Mouse (Mus musculus) liver, embryonic 15.5 days (tissue): ENCODE results near the gene Mmp25. TPM values are rescaled to one million over a fixed set of nuclear protein-coding genes. Genes with fewer than 3 reads are reported as not detected.

Source experiments
- polyA plus RNA-seq: library from polyadenylated mRNA; unstranded; fragments of >200 nt; fragmentation: Nextera tagmentation; extraction: Ambion mirVana; gene quantifications from 2 replicates; pipeline ENCODE4 v1.2.1, GENCODE M21; 2015

The Mmp25 gene
- polyA plus RNA-seq, 1 experiment from 2014 or later = 0.40 TPM

Other genes starting within 250 kb of the Mmp25 start
- not detected in 2 replicates for gene Vmn2r117, start 165.6 kb downstream of the Mmp25 start, polyA plus RNA-seq
- gene Zfp213, start 81.0 kb downstream of the Mmp25 start, polyA plus RNA-seq = 5.3 and 5.5 TPM in 2 replicates
- gene Zfp13, start 45.8 kb downstream of the Mmp25 start, polyA plus RNA-seq = 1.3 and 1.8 TPM in 2 replicates
- 0.16 TPM in 1 of 2 replicates, not detected in the other for gene Zscan10, start 44.4 kb downstream of the Mmp25 start, polyA plus RNA-seq
- gene Bicdl2, start 15.2 kb upstream of the Mmp25 start, polyA plus RNA-seq = 0.13 TPM in 1 of 2 replicates, not detected in the other
- 20.2 and 23.5 TPM in 2 replicates for gene Hcfc1r1, start 28.3 kb upstream of the Mmp25 start, polyA plus RNA-seq
- gene Thoc6, start 28.6 kb upstream of the Mmp25 start, polyA plus RNA-seq = 19.7 and 22.4 TPM in 2 replicates
- gene Tnfrsf12a, start 32.2 kb upstream of the Mmp25 start, polyA plus RNA-seq = 5.8 and 6.4 TPM in 2 replicates
- gene Cldn6, start 34.0 kb upstream of the Mmp25 start, polyA plus RNA-seq = 0.89 and 2.0 TPM in 2 replicates
- not detected in 2 replicates for gene Cldn9, start 38.7 kb upstream of the Mmp25 start, polyA plus RNA-seq
- 0.10 and 0.15 TPM in 2 replicates for gene 1520401A03Rik, start 77.5 kb upstream of the Mmp25 start, polyA plus RNA-seq
- 28.8 and 34.7 TPM in 2 replicates for gene Pkmyt1, start 81.1 kb upstream of the Mmp25 start, polyA plus RNA-seq
- 7.9 and 8.0 TPM in 2 replicates for gene Paqr4, start 95.6 kb upstream of the Mmp25 start, polyA plus RNA-seq
- gene Kremen2, start 100.6 kb upstream of the Mmp25 start, polyA plus RNA-seq = not detected in 2 replicates
- gene Flywch1, start 126.3 kb upstream of the Mmp25 start, polyA plus RNA-seq = 9.4 and 12.1 TPM in 2 replicates
- gene Flywch2, start 140.8 kb upstream of the Mmp25 start, polyA plus RNA-seq = 0.93 and 0.94 TPM in 2 replicates
- gene Srrm2, start 145.3 kb upstream of the Mmp25 start, polyA plus RNA-seq = 167 and 170 TPM in 2 replicates
- 388 and 452 TPM in 2 replicates for gene Elob, start 183.9 kb upstream of the Mmp25 start, polyA plus RNA-seq
- gene Prss33, start 190.8 kb upstream of the Mmp25 start, polyA plus RNA-seq = not detected in 2 replicates
- not detected in 2 replicates for gene Prss32, start 198.6 kb upstream of the Mmp25 start, polyA plus RNA-seq
- gene Prss41, start 198.9 kb upstream of the Mmp25 start, polyA plus RNA-seq = 0.10 TPM in 1 of 2 replicates, not detected in the other
- not detected in 2 replicates for gene Prss21, start 222.8 kb upstream of the Mmp25 start, polyA plus RNA-seq
- not detected in 2 replicates for gene Dcpp1, start 235.6 kb upstream of the Mmp25 start, polyA plus RNA-seq
- gene Dcpp2, start 235.6 kb upstream of the Mmp25 start, polyA plus RNA-seq = not detected in 2 replicates